ENCODE assay signal across 8 mouse cellular contexts in the genomic region with DNA sequence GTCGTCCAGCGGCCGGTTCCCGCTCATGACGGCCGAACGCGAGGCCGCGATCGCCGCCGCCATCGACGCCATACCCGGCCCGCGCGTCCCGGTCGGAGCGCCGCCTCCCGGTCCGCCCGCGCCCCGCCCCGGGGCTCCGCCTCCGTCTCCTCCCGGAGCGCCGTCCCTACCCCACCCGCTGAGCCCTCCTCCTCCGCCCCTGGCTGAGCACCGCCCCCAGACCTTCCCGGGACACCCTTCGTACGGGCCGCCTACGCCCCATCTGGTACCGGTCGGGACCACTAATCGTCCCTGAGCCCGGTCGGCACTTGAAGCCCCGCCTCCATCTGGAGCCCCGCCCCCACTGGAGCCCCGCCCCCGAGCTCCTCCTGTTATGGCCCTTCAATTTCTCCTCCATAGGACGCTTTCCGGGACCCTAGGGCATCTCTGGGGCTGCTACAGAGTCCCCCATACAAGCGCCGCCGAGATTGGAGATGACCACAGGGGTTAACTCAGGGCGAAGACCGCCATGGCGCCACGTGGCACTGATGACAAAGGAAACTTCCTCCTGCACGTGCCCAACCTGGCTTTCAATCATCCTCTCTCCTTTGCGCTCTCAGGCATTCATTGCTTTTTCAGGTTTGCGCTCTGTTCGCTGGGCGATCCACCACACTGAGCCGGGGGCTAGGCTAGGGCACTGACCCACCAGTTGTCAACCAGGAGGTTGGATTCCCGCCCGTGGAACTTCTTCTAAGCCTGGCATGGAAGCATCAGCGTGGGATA. TPM values are rescaled to one million over a fixed set of nuclear protein-coding genes. Genes with fewer than 3 reads are reported as not detected.
DNase-seq lines count a peak whose midpoint lies in the region; ATAC-seq and TF ChIP-seq lines count a peak whose summit lies in the region.

2310022B05Rik (minus strand) TSS at position 258 of the 762 bp plus-strand sequence.

- peaks cover 45% of the 10 kb centered on the region for H3K4me1 ChIP-seq in heart, embryonic 10.5 days
- H3K4me1 ChIP-seq in kidney, embryonic 15.5 days, result peaks cover 47% of the 10 kb centered on the region
- H3K4me1 ChIP-seq in limb, embryonic 15.5 days, result peaks cover 40% of the 10 kb centered on the region
- peaks cover 21% of the 10 kb centered on the region; the same call in 1 of the 2 replicates for H3K4me1 ChIP-seq in midbrain, postnatal 0 days (ENCODE audit: insufficient read depth, low read length)

- peak within 1 kb of the TSS; percentile 93 for H3K4me3 ChIP-seq in heart, embryonic 10.5 days
- H3K4me3 ChIP-seq in kidney, embryonic 15.5 days (replicated peaks), result peak within 1 kb of the TSS; percentile 92
- peak within 1 kb of the TSS; percentile 89 for H3K4me3 ChIP-seq in limb, embryonic 15.5 days
- peak within 1 kb of the TSS; percentile 93 for H3K4me3 ChIP-seq in midbrain, postnatal 0 days (ENCODE audit: low read depth, low read length)

- WGBS in heart, embryonic 10.5 days, result 2% methylated on average over 69 of the region's 69 CpGs
- under 1% methylated on average over 69 of the region's 69 CpGs for WGBS in kidney, embryonic 15.5 days
- 2% methylated on average over 55 of the region's 69 CpGs for WGBS in limb, embryonic 15.5 days
- WGBS in midbrain, postnatal 0 days, result 2% methylated on average over 43 of the region's 69 CpGs

- TF ChIP-seq POLR2A in brain, embryonic 14.5 days (IDR thresholded peaks at IDR 0.05; ENCODE audit: borderline replicate concordance, extremely low read depth, insufficient read depth, insufficient read length, poor library complexity, severe bottlenecking), result peak; percentile 88

- peak within 1 kb of the TSS; percentile 86 for H3K4me2 ChIP-seq in kidney, embryonic 15.5 days
- H3K4me2 ChIP-seq in limb, embryonic 15.5 days, result peak within 1 kb of the TSS; percentile 65
- peak within 1 kb of the TSS; percentile 76 for H3K4me2 ChIP-seq in midbrain, postnatal 0 days (ENCODE audit: low read depth, low read length, poor library complexity, severe bottlenecking)

- no peaks in the 10 kb centered on the region for H3K9me3 ChIP-seq in heart, embryonic 10.5 days
- H3K9me3 ChIP-seq in kidney, embryonic 15.5 days (replicated peaks), result no peaks in the 10 kb centered on the region
- H3K9me3 ChIP-seq in limb, embryonic 15.5 days, result no peaks in the 10 kb centered on the region
- no peaks in the 10 kb centered on the region for H3K9me3 ChIP-seq in midbrain, postnatal 0 days (ENCODE audit: low read length)

- H3K27me3 ChIP-seq in heart, embryonic 10.5 days (ENCODE audit: insufficient read depth, poor library complexity, severe bottlenecking), result no peaks in the 10 kb centered on the region
- no peaks in the 10 kb centered on the region for H3K27me3 ChIP-seq in kidney, embryonic 15.5 days
- H3K27me3 ChIP-seq in limb, embryonic 15.5 days, result no peaks in the 10 kb centered on the region
- H3K27me3 ChIP-seq in midbrain, postnatal 0 days (ENCODE audit: insufficient read depth, low read length), result no peaks in the 10 kb centered on the region

- peak within 1 kb of the TSS; percentile 98 for H3K27ac ChIP-seq in heart, embryonic 10.5 days
- H3K27ac ChIP-seq in kidney, embryonic 15.5 days, result peak within 1 kb of the TSS; percentile 92
- H3K27ac ChIP-seq in limb, embryonic 15.5 days, result peak within 1 kb of the TSS; percentile 93
- peak within 1 kb of the TSS; percentile 91 for H3K27ac ChIP-seq in midbrain, postnatal 0 days (ENCODE audit: low read depth, low read length)

- H3K9ac ChIP-seq in kidney, embryonic 15.5 days, result peak within 1 kb of the TSS; percentile 92
- peak within 1 kb of the TSS; percentile 90 for H3K9ac ChIP-seq in limb, embryonic 15.5 days
- peak within 1 kb of the TSS; percentile 85 for H3K9ac ChIP-seq in midbrain, postnatal 0 days (replicated peaks; ENCODE audit: low read length, poor library complexity, severe bottlenecking)

- peak; percentile 79 for ATAC-seq in erythroblast, adult 5-6 weeks (replicated peaks; ENCODE audit: low FRiP score, poor library complexity, severe bottlenecking)
- peak; percentile 94 for ATAC-seq in kidney, embryonic 15.5 days (replicated peaks; ENCODE audit: low FRiP score)
- peak; percentile 96 for ATAC-seq in limb, embryonic 15.5 days (ENCODE audit: insufficient number of reproducible peaks, low FRiP score, low TSS enrichment, low read depth)
- ATAC-seq in midbrain, postnatal 0 days (ENCODE audit: low FRiP score), result peak; percentile 86

- no peak for TF ChIP-seq CTCF in brain, embryonic 14.5 days (IDR thresholded peaks at IDR 0.05; ENCODE audit: borderline replicate concordance, extremely low read depth, insufficient read depth, insufficient read length)
- peak; percentile 19; the same call in 1 of the 2 replicates for TF ChIP-seq CTCF in midbrain, postnatal 0 days (IDR thresholded peaks at IDR 0.05)

- 0 out of 2 replicates have a peak, but pooled peaks cover 3% of the 10 kb centered on the region for H3K36me3 ChIP-seq in heart, embryonic 10.5 days
- H3K36me3 ChIP-seq in kidney, embryonic 15.5 days, result no peaks in the 10 kb centered on the region
- H3K36me3 ChIP-seq in limb, embryonic 15.5 days, result no peaks in the 10 kb centered on the region
- no peaks in the 10 kb centered on the region for H3K36me3 ChIP-seq in midbrain, postnatal 0 days (ENCODE audit: insufficient read depth, low read length)

- peak; percentile 84 for DNase-seq in CD4-positive helper T cell, adult 2 months (ENCODE audit: low read depth, low spot score)
- peak; percentile 92 for DNase-seq in brain, embryonic 14.5 days (ENCODE audit: low read depth)
- DNase-seq in heart, embryonic 10.5 days (ENCODE audit: low spot score), result peak; percentile 95
- DNase-seq in midbrain, postnatal 0 days (ENCODE audit: low spot score), result peak; percentile 80
- DNase-seq in spleen, postnatal 10 days (ENCODE audit: low spot score in 2 of 2), result peak; percentile 87 to 88

RNA-seq across cellular contexts. Expression of gene 2310022B05Rik, which starts in this region (rescaled TPM):
- polyA plus RNA-seq in brain, embryonic 14.5 days (2012; rRNA removed), result 78.7 and 83.1 TPM in 2 replicates
- 16.5 and 19.0 TPM in 2 replicates for total RNA-seq in erythroblast, adult 5-6 weeks (2015; ENCODE audit: low replicate concordance)
- total RNA-seq in erythroblast, adult 5-6 weeks (2017; ENCODE audit: low replicate concordance), result 9.8 and 16.9 TPM in 2 replicates
- 32.6 and 34.7 TPM in 2 replicates for polyA plus RNA-seq in heart, embryonic 10.5 days (2016; fragmentation: Nextera tagmentation; extraction: Ambion mirVana)
- 28.4 and 32.3 TPM in 2 replicates for polyA plus RNA-seq in kidney, embryonic 15.5 days (2015; fragmentation: Nextera tagmentation; extraction: Ambion mirVana)
- 34.2 and 36.6 TPM in 2 replicates for polyA plus RNA-seq in limb, embryonic 15.5 days (2015; fragmentation: Nextera tagmentation; extraction: Ambion mirVana)
- total RNA-seq in midbrain, postnatal 0 days (2014; rRNA removed), result 87.6 and 88.0 TPM in 2 replicates
- polyA plus RNA-seq in midbrain, postnatal 0 days (2015; fragmentation: Nextera tagmentation; extraction: Ambion mirVana), result 30.1 and 31.4 TPM in 2 replicates

Comparison
In these comparisons a context has a peak if more than half of its experiments do, and no peak if none do; other contexts are left out.
1. Peak in every context shown above with its lines: DNase-seq, ATAC-seq, H3K4me3 ChIP-seq and H3K27ac ChIP-seq.